Mouse (Mus musculus) E14TG2a.4 (cell line): Measurements from ENCODE around the gene Lipo3.
"Not testable (repeated sequence)": the region's sequence is repeated elsewhere in the genome, so short reads cannot be mapped to it uniquely, and the experiment has no call there.

Experiments used
- H3K27me3 ChIP-seq: 2 replicates; pipeline ENCODE4 v1.6.1; 2014; ENCODE audit warnings: low read length, control low read depth; ENCODE audit not compliant: insufficient read depth
- H3K36me3 ChIP-seq: 2 replicates; pipeline ENCODE4 v1.6.1; 2014; ENCODE audit warnings: low read length, control low read depth; ENCODE audit not compliant: insufficient read depth
- H3K4me1 ChIP-seq: replicated peaks from 2 replicates; pipeline ENCODE4 v1.6.1; 2014; ENCODE audit warnings: low read depth, low read length, control low read depth
- H3K4me3 ChIP-seq: replicated peaks from 2 replicates; pipeline ENCODE4 v1.5.1; 2014; ENCODE audit warnings: mild to moderate bottlenecking, low read length
- H3K9me3 ChIP-seq: 2 replicates; pipeline ENCODE4 v1.6.1; 2014; ENCODE audit warnings: low read length, control low read depth
- CTCF ChIP-seq: conservative IDR thresholded peaks from 2 replicates; pipeline ENCODE4 v1.5.1; 2014; ENCODE audit warnings: low read length
- NANOG ChIP-seq: IDR thresholded peaks from 2 replicates; pipeline ENCODE4 v1.6.1; 2014; ENCODE audit warnings: borderline replicate concordance, low read length, mixed read lengths
- POU5F1 ChIP-seq: IDR thresholded peaks from 2 replicates; pipeline ENCODE4 v1.6.1; 2014; ENCODE audit warnings: low read length, borderline replicate concordance

Gene Lipo3

DNA sequence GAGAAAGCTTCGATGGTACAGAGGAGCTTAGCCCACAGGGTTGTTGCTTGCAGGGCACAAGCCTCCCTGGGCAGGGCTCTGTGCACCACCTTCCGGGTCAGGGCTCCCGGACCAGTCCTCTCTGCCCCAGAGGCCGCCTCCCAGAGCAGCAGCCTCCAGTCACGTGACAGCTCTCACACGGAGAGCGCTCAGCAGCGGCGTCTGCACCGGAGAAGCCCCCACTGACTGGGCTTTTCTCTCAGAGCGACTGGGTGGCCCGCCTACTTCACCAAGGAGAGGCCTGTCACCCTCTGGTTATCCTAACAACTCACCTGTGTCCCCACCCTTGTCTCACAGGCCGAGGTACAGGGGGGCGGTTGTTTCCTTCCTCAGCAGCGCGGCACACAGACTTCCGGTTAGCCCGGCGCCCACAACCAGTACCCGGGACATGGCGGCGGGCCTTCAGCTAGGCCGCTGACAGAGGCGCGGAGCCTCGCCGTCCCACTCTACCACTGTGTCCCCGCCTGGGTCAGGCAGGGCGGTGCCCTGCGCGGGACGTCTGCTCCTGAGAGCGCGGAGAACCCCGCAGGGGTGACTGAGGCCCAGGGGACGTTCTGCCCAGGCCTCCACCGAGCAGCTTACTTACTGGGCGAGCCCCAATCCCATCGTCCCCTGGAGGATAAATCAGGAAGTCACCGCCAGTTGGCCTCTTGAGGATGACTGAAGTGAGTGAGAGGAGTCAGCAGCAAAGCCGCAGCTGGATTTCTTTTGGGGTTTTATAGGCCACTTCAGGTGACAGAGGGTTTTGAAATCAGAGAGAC, at the start of gene Lipo3:
Lipo3 (minus strand) TSS at position 665 of the 800 bp plus-strand sequence.
- H3K4me1 ChIP-seq, H3K9me3 ChIP-seq, H3K27me3 ChIP-seq, H3K36me3 ChIP-seq: not testable (repeated sequence)
- peak within 1 kb of the TSS; percentile 68 for H3K4me3 ChIP-seq

DNA sequence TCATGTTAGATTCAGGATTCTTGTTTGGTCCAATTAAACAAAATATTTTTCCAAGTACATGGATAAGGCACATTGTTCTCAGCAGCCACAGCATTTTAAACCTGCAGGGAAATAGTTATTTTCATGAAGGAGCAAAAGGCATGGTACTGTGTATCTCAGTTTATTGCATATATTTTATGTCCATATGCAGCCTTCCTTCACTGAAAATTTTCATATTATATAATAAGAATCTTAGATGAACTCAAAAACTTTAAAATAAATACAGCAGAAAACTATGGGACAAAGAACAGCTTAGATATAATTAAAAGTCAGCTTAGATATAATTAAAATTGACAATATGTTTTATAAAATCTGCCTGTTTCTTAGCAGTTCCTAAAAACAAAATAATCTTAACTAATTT, 25.6 kb upstream of the Lipo3 start, which contains the start of gene Lipo1:
Lipo1 (minus strand) TSS at position 101 of the 400 bp plus-strand sequence.
- not testable (repeated sequence) for H3K27me3 ChIP-seq, H3K4me1 ChIP-seq, H3K9me3 ChIP-seq, H3K36me3 ChIP-seq, H3K4me3 ChIP-seq

DNA sequence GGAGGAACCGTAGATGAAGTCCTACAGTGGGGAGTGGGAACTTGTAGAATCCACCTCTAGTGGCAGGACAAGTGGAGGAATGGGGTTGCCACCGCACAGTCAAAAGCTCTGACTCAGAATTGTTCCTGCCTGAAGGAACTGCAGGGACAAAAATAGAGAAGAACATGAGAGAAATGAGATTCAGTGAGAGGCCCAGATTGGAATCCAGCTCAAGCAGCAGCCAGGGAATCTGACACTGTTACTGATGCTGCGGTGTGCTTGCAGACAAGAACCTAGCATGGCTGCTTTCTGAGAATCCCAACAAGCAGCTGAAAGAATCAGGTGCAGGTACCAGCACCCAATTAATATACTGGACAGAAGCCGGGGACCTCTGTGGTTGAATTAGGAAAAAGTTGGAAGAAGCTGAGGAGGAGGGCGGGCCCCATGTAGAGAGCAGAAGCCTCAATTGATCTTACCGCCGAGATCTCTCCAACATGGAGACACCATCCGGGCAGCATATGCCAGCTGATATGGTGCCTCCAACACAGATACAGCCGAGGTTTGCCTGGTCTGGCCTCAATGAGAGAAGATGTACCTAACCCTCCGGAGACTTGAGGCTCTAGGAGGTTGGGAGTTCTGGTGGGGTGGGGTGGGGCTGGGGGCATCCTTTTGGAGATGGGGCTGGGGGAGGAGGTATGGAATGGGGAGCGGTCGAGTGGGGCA, 25.0 kb upstream of the Lipo3 start:
- no peaks in the 10 kb centered on the region for H3K4me1 ChIP-seq
- no peak overlapping the region for H3K4me3 ChIP-seq
- H3K9me3 ChIP-seq, result no peaks in the 10 kb centered on the region
- H3K36me3 ChIP-seq, result no peaks in the 10 kb centered on the region
- no peak for TF ChIP-seq POU5F1
- TF ChIP-seq CTCF, result no peak
- no peak for TF ChIP-seq NANOG
- H3K27me3 ChIP-seq, result no peaks in the 10 kb centered on the region

DNA sequence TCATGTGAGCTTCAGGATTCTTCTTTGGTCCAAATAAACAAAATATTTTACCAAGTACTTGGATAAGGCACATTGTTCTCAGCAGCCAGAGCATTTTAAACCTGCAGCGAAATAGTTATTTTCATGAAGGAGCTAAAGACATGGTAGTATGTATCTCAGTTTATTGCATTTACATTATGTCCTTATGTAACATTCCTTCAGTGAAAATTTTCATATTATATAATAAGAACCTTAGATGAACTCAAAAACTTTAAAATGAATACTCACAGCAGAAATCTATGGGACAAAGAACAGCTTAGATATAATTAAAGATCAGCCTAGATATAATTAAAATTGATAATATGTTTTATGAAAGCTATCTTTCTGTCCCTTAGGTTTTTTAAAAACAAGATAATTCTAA, 10.5 kb downstream of the Lipo3 start, which contains the start of gene Lipo2:
Lipo2 (minus strand) TSS at position 101 of the 400 bp plus-strand sequence.
- not testable (repeated sequence) for H3K4me3 ChIP-seq, H3K36me3 ChIP-seq, H3K27me3 ChIP-seq, H3K9me3 ChIP-seq, H3K4me1 ChIP-seq

DNA sequence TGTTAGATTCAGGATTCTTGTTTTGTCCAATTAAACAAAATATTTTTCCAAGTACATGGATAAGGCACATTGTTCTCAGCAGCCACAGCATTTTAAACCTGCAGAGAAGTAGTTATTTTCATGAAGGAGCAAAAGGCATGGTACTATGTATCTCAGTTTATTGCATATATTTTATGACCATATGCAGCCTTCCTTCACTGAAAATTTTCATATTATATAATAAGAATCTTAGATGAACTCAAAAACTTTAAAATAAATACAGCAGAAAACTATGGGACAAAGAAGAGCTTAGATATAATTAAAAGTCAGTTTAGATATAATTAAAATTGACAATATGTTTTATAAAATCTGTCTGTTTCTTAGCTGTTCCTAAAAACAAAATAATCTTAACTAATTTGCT, 136.6 kb downstream of the Lipo3 start, which contains the start of gene Gm8978:
Gm8978 (minus strand) TSS at position 101 of the 400 bp plus-strand sequence.
- H3K4me3 ChIP-seq, result not testable (repeated sequence)

DNA sequence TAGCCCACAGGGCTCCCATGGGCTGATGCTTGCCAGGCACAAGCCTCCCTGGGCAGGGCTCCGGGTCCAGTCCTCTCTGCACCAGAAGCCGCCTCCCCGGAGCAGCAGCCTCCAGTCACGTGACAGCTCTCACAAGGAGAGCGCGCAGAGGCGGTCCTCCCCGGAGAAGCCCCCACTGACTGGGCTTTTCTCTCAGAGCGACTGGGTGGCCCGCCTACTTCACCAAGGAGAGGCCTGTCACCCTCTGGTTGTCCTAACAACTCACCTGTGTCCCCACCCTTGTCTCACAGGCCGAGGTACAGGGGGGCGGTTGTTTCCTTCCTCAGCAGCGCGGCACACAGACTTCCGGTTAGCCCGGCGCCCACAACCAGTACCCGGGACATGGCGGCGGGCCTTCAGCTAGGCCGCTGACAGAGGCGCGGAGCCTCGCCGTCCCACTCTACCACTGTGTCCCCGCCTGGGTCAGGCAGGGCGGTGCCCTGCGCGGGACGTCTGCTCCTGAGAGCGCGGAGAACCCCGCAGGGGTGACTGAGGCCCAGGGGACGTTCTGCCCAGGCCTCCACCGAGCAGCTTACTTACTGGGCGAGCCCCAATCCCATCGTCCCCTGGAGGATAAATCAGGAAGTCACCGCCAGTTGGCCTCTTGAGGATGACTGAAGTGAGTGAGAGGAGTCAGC, 172.0 kb downstream of the Lipo3 start:
- H3K27me3 ChIP-seq, H3K9me3 ChIP-seq, H3K4me1 ChIP-seq, H3K36me3 ChIP-seq: not testable (repeated sequence)
- H3K4me3 ChIP-seq, result peak overlapping the region; percentile 70

More for the DNA sequence above, 136.6 kb downstream of the Lipo3 start, which contains the start of gene Gm8978:
- not testable (repeated sequence) for H3K9me3 ChIP-seq, H3K36me3 ChIP-seq, H3K27me3 ChIP-seq, H3K4me1 ChIP-seq

DNA sequence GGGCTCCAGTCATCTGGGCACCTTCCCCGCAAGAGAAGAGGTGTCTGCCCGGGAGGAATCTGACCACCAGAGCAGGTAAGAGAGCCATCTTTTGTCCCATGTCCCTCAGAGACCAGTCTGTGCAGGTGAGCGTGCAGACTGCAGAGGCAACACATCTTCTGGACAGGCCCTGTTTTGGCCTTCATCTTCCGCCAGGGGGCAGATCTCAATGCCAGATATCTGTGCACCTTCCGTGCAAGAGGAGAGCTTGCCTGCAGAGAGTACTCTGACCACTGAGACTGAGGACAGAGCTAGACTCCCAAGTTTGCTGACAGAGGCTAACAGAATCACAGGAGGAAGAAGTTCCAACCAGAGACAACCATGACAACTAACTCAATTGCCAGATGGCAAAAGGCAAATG, 193.2 kb downstream of the Lipo3 start:
- not testable (repeated sequence) for H3K27me3 ChIP-seq, H3K36me3 ChIP-seq, H3K4me3 ChIP-seq, H3K4me1 ChIP-seq, H3K9me3 ChIP-seq
- peak; percentile 34; the same call in 1 of the 2 replicates for TF ChIP-seq CTCF

DNA sequence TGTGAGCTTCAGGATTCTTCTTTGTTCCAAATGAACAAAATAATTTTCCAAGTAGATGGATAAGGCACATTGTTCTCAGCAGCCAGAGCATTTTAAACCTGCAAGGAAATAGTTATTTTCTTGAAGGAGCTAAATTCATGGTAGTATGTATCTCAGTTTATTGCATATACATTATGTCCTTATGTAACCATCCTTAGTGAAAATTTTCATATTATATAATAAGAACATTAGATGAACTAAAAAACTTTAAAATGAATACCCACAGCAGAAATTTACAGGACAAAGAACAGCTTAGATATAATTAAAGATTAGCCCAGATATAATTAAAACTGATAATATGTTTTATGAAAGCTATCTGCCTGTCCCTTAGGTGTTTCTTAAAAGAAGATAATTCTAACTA, 244.1 kb downstream of the Lipo3 start, which contains the start of gene Lipo4:
Lipo4 (minus strand) TSS at position 101 of the 400 bp plus-strand sequence.
- no peaks in the 10 kb centered on the region for H3K27me3 ChIP-seq
- no peaks in the 10 kb centered on the region for H3K36me3 ChIP-seq
- no peaks in the 10 kb centered on the region for H3K9me3 ChIP-seq
- no peaks in the 10 kb centered on the region for H3K4me1 ChIP-seq
- H3K4me3 ChIP-seq, result no peak within 1 kb of the TSS
- TF ChIP-seq NANOG, result no peak
- no peak for TF ChIP-seq CTCF
- TF ChIP-seq POU5F1, result no peak
